Mouse (Mus musculus): ENCODE data around the gene Gpr179.

- TF ChIP-seq CTCF (IDR thresholded peaks at IDR 0.05; ENCODE audit: control insufficient read depth, insufficient read depth, insufficient replicate concordance, low read depth, low read length) (no peak), POLR2A (IDR thresholded peaks at IDR 0.05; ENCODE audit: control insufficient read depth, low read depth, low read length) (no peak)
Observed at GRCm38 (mm10) chr11:97331231-97332190, 20.4 kb downstream of the Gpr179 start.

All from testis, adult 2 months (tissue).